Mouse (Mus musculus): Measurements from ENCODE around the gene Chtop. TPM values are rescaled to one million over a fixed set of nuclear protein-coding genes. Genes with fewer than 3 reads are reported as not detected.

The Chtop gene
- polyA plus RNA-seq, 1 experiment from 2014 or later = 109 TPM

- ATAC-seq (ENCODE audit: insufficient read depth) (peak; percentile 99), DNase-seq (peak; percentile 99)
- peak within 1 kb of the TSS; percentile 95 for H3K27ac ChIP-seq (ENCODE audit: low read depth)
- peak within 1 kb of the TSS; percentile 96 for H3K9ac ChIP-seq
- no peaks in the 10 kb centered on the region for H3K4me1 ChIP-seq (ENCODE audit: insufficient read depth)
- peak within 1 kb of the TSS; percentile 80 for H3K4me3 ChIP-seq (ENCODE audit: low read depth, low read length)
- TF ChIP-seq CTCF (IDR thresholded peaks at IDR 0.05; ENCODE audit: low read depth) = peak; percentile 67
- no peaks in the 10 kb centered on the region for H3K27me3 ChIP-seq (ENCODE audit: insufficient read depth, low read length)
- peaks cover 37% of the 10 kb centered on the region for H3K36me3 ChIP-seq (ENCODE audit: insufficient read depth)
- WGBS = under 1% methylated on average over 45 of the region's 45 CpGs
- H3K9me3 ChIP-seq (ENCODE audit: low read depth, low read length) = no peaks in the 10 kb centered on the region
- H3K4me2 ChIP-seq = peak within 1 kb of the TSS; percentile 78
These were observed 33.3 kb downstream of the Chtop start, which contains the start of gene Ilf2 for GRCm38 (mm10) chr3:90475831-90476611. Gene Ilf2 (plus strand): TSS chr3:90476126.

GRCm38 (mm10) chr3:90475151-90475830 is 34.0 kb downstream of the Chtop start:
- no peaks in the 10 kb centered on the region for H3K4me1 ChIP-seq (ENCODE audit: insufficient read depth)
- peak overlapping the region; percentile 51 for H3K4me2 ChIP-seq
- ATAC-seq (ENCODE audit: insufficient read depth) = peak; percentile 1; the same call in 1 of the 2 replicates
- H3K27ac ChIP-seq (ENCODE audit: low read depth) = no peak overlapping the region
- DNase-seq = no peak
- no peak overlapping the region for H3K9ac ChIP-seq
- TF ChIP-seq CTCF (IDR thresholded peaks at IDR 0.05; ENCODE audit: low read depth) = no peak
- no peaks in the 10 kb centered on the region for H3K27me3 ChIP-seq (ENCODE audit: insufficient read depth, low read length)
- peaks cover 30% of the 10 kb centered on the region for H3K36me3 ChIP-seq (ENCODE audit: insufficient read depth)
- peak overlapping the region; percentile 35 for H3K4me3 ChIP-seq (ENCODE audit: low read depth, low read length)
- 38% methylated on average over 15 of the region's 16 CpGs for WGBS
- H3K9me3 ChIP-seq (ENCODE audit: low read depth, low read length) = no peaks in the 10 kb centered on the region

- ATAC-seq (ENCODE audit: insufficient read depth) = no peak
- H3K36me3 ChIP-seq (ENCODE audit: insufficient read depth) = 0 out of 2 replicates have a peak, but pooled peaks cover 2% of the 10 kb centered on the region
- no peak overlapping the region for H3K9ac ChIP-seq
- H3K4me2 ChIP-seq = no peak overlapping the region
- peak; percentile 45 for TF ChIP-seq CTCF (IDR thresholded peaks at IDR 0.05; ENCODE audit: low read depth)
- H3K9me3 ChIP-seq (ENCODE audit: low read depth, low read length) = no peaks in the 10 kb centered on the region
- H3K4me3 ChIP-seq (ENCODE audit: low read depth, low read length) = no peak overlapping the region
- DNase-seq = peak; percentile 59
- no peak overlapping the region for H3K27ac ChIP-seq (ENCODE audit: low read depth)
- 27% methylated on average over 3 of the region's 3 CpGs for WGBS
- H3K27me3 ChIP-seq (ENCODE audit: insufficient read depth, low read length) = no peaks in the 10 kb centered on the region
- H3K4me1 ChIP-seq (ENCODE audit: insufficient read depth) = no peaks in the 10 kb centered on the region
These were observed 37.1 kb downstream of the Chtop start for GRCm38 (mm10) chr3:90472213-90472612.

- DNase-seq (no peak), ATAC-seq (ENCODE audit: insufficient read depth) (no peak)
- no peak overlapping the region for H3K9ac ChIP-seq
- no peak overlapping the region for H3K27ac ChIP-seq (ENCODE audit: low read depth)
- no peak for TF ChIP-seq CTCF (IDR thresholded peaks at IDR 0.05; ENCODE audit: low read depth)
- H3K9me3 ChIP-seq (ENCODE audit: low read depth, low read length) = no peaks in the 10 kb centered on the region
- H3K4me3 ChIP-seq (ENCODE audit: low read depth, low read length) = no peak overlapping the region
- H3K4me2 ChIP-seq = no peak overlapping the region
- H3K36me3 ChIP-seq (ENCODE audit: insufficient read depth) = no peaks in the 10 kb centered on the region
- H3K27me3 ChIP-seq (ENCODE audit: insufficient read depth, low read length) = peaks cover 31% of the 10 kb centered on the region
- H3K4me1 ChIP-seq (ENCODE audit: insufficient read depth) = peaks cover 4% of the 10 kb centered on the region; the same call in 1 of the 2 replicates
- WGBS = 90% methylated on average over 10 of the region's 10 CpGs
These were observed 41.5 kb downstream of the Chtop start for GRCm38 (mm10) chr3:90467618-90468300.

GRCm38 (mm10) chr3:90466311-90466766 is 43.0 kb downstream of the Chtop start:
- H3K4me1 ChIP-seq (ENCODE audit: insufficient read depth) = peaks cover 4% of the 10 kb centered on the region; the same call in 1 of the 2 replicates
- no peaks in the 10 kb centered on the region for H3K9me3 ChIP-seq (ENCODE audit: low read depth, low read length)
- peak overlapping the region; percentile 57 for H3K4me3 ChIP-seq (ENCODE audit: low read depth, low read length)
- peak; percentile 93 for DNase-seq
- TF ChIP-seq CTCF (IDR thresholded peaks at IDR 0.05; ENCODE audit: low read depth) = peak; percentile 90
- peak overlapping the region; percentile 93 for H3K4me2 ChIP-seq
- under 1% methylated on average over 15 of the region's 15 CpGs for WGBS
- H3K9ac ChIP-seq = peak overlapping the region; percentile 47
- H3K27ac ChIP-seq (ENCODE audit: low read depth) = peak overlapping the region; percentile 50; the same call in 1 of the 2 replicates
- ATAC-seq (ENCODE audit: insufficient read depth) = peak; percentile 60
- no peaks in the 10 kb centered on the region for H3K36me3 ChIP-seq (ENCODE audit: insufficient read depth)
- peaks cover 32% of the 10 kb centered on the region for H3K27me3 ChIP-seq (ENCODE audit: insufficient read depth, low read length)

- WGBS = under 1% methylated on average over 43 of the region's 49 CpGs
- no peak for TF ChIP-seq CTCF (IDR thresholded peaks at IDR 0.05; ENCODE audit: low read depth)
- H3K27me3 ChIP-seq (ENCODE audit: insufficient read depth, low read length) = peaks cover 32% of the 10 kb centered on the region
- H3K9ac ChIP-seq = peak within 1 kb of the TSS; percentile 62
- H3K36me3 ChIP-seq (ENCODE audit: insufficient read depth) = no peaks in the 10 kb centered on the region
- peak within 1 kb of the TSS; percentile 50; the same call in 1 of the 2 replicates for H3K27ac ChIP-seq (ENCODE audit: low read depth)
- no peaks in the 10 kb centered on the region for H3K9me3 ChIP-seq (ENCODE audit: low read depth, low read length)
- H3K4me3 ChIP-seq (ENCODE audit: low read depth, low read length) = peak within 1 kb of the TSS; percentile 57
- H3K4me2 ChIP-seq = peak within 1 kb of the TSS; percentile 93
- DNase-seq (peak; percentile 67), ATAC-seq (ENCODE audit: insufficient read depth) (peak; percentile 65)
- peaks cover 4% of the 10 kb centered on the region; the same call in 1 of the 2 replicates for H3K4me1 ChIP-seq (ENCODE audit: insufficient read depth)
These were observed 43.5 kb downstream of the Chtop start, which contains the start of gene Npr1 for GRCm38 (mm10) chr3:90465686-90466310. Gene Npr1 (minus strand): TSS chr3:90465866.

All from lung, embryonic 14.5 days (tissue).